Mouse (Mus musculus) stomach, embryonic 14.5 days (tissue): Measurements from ENCODE around the gene Mien1. TPM values are rescaled to one million over a fixed set of nuclear protein-coding genes. Genes with fewer than 3 reads are reported as not detected.

ENCODE experiments used
- polyA plus RNA-seq: library from polyadenylated mRNA; unstranded; fragments of >200 nt; fragmentation: Nextera tagmentation; extraction: Ambion mirVana; gene quantifications from 2 replicates; pipeline ENCODE4 v1.2.1, GENCODE M21; 2014

Mien1 gene
- polyA plus RNA-seq, 1 experiment from 2014 or later, result 98.0 TPM

Other genes with a start within 250 kb of the Mien1 start
- 60.5 and 62.1 TPM in 2 replicates for gene Med1, start 245.7 kb downstream of the Mien1 start, polyA plus RNA-seq
- 17.4 and 19.8 TPM in 2 replicates for gene Cdk12, start 235.9 kb downstream of the Mien1 start, polyA plus RNA-seq
- gene Neurod2, start 109.3 kb downstream of the Mien1 start, polyA plus RNA-seq, result not detected in 2 replicates
- gene Ppp1r1b, start 90.6 kb downstream of the Mien1 start, polyA plus RNA-seq, result 8.7 and 10.7 TPM in 2 replicates
- gene Stard3, start 80.6 kb downstream of the Mien1 start, polyA plus RNA-seq, result 42.6 and 43.7 TPM in 2 replicates
- gene Tcap, start 55.2 kb downstream of the Mien1 start, polyA plus RNA-seq, result 0.27 and 0.36 TPM in 2 replicates
- not detected in 2 replicates for gene Pnmt, start 52.5 kb downstream of the Mien1 start, polyA plus RNA-seq
- gene Pgap3, start 38.5 kb downstream of the Mien1 start, polyA plus RNA-seq, result 12.6 and 13.6 TPM in 2 replicates
- gene Erbb2, start 26.5 kb downstream of the Mien1 start, polyA plus RNA-seq, result 48.0 and 50.1 TPM in 2 replicates
- gene Grb7, start 7.4 kb upstream of the Mien1 start, polyA plus RNA-seq, result 44.0 and 44.3 TPM in 2 replicates
- gene Ikzf3, start 107.0 kb upstream of the Mien1 start, polyA plus RNA-seq, result 0.23 and 0.41 TPM in 2 replicates
- 0.46 TPM in 1 of 2 replicates, not detected in the other for gene Zpbp2, start 112.1 kb upstream of the Mien1 start, polyA plus RNA-seq
- 9.2 and 9.6 TPM in 2 replicates for gene Ormdl3, start 148.4 kb upstream of the Mien1 start, polyA plus RNA-seq
- not detected in 2 replicates for gene Lrrc3c, start 159.3 kb upstream of the Mien1 start, polyA plus RNA-seq
- 0.59 and 0.94 TPM in 2 replicates for gene Gm12355, start 186.7 kb upstream of the Mien1 start, polyA plus RNA-seq
- gene Gsdma3, start 187.4 kb upstream of the Mien1 start, polyA plus RNA-seq, result not detected in 2 replicates
- gene Gsdma2, start 207.8 kb upstream of the Mien1 start, polyA plus RNA-seq, result not detected in 2 replicates
- 0.12 TPM in 1 of 2 replicates, not detected in the other for gene Gsdma, start 225.4 kb upstream of the Mien1 start, polyA plus RNA-seq
- 126 TPM in 2 replicates for gene Psmd3, start 243.6 kb upstream of the Mien1 start, polyA plus RNA-seq